Mouse (Mus musculus): Measurements from ENCODE around the gene Gpc6. TPM values are rescaled to one million over a fixed set of nuclear protein-coding genes. Genes with fewer than 3 reads are reported as not detected.

Gene Gpc6
- polyA plus RNA-seq, 1 experiment: 61.9 TPM

DNA sequence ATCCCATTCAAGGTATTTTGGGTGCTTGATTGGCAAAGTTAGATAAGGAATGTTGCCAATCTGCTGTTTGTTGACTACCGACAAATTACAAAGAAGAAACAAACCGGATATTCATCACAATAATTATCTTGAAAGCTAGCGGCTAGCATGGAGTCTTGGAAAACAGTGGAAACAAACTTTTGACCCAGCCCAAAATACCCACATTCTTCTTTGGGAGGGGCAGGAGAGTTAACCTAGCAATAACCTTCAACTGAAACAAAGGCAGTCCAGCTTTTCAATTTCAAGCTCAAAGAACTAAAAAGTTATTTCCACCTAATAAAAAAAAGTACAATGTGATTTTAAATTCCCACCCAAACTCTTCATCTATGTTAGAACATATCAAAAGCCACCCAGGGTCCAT, 927.2 kb downstream of the Gpc6 start:
- Histone ChIP-seq H3K27ac (ENCODE audit: insufficient read depth, low read length) (no peak overlapping the region), H3K4me1 (ENCODE audit: control insufficient read depth, insufficient read depth, low read length) (no peaks in the 10 kb centered on the region), H3K4me3 (ENCODE audit: insufficient read depth, low read length) (no peak overlapping the region)
- TF ChIP-seq POLR2A (IDR thresholded peaks at IDR 0.05; ENCODE audit: low read depth, low read length) (no peak), CTCF (IDR thresholded peaks at IDR 0.05; ENCODE audit: borderline replicate concordance, insufficient read depth, low read length) (no peak)

DNA sequence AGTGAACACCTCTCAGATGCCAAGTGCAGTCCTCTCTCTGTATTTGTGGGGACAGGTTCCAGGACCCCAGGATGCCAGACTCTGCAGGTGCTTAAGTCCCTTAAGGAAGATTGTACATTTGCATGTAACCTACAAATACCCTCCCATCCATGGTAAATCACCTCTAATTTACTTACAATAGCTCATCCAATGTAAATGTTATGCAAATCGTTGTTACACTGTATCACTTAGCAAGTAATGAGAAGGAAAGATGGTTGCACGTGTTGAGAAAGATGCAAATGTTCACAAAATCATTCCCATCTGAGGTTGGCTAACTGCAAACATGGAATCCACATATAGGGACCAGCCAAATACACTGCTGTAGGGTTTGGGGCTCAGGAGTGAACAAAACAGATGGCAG, 927.7 kb downstream of the Gpc6 start:
- TF ChIP-seq POLR2A (IDR thresholded peaks at IDR 0.05; ENCODE audit: low read depth, low read length) (no peak), CTCF (IDR thresholded peaks at IDR 0.05; ENCODE audit: borderline replicate concordance, insufficient read depth, low read length) (no peak)
- no peak overlapping the region for H3K27ac ChIP-seq (ENCODE audit: insufficient read depth, low read length)
- no peak overlapping the region for H3K4me3 ChIP-seq (ENCODE audit: insufficient read depth, low read length)
- no peaks in the 10 kb centered on the region for H3K4me1 ChIP-seq (ENCODE audit: control insufficient read depth, insufficient read depth, low read length)

DNA sequence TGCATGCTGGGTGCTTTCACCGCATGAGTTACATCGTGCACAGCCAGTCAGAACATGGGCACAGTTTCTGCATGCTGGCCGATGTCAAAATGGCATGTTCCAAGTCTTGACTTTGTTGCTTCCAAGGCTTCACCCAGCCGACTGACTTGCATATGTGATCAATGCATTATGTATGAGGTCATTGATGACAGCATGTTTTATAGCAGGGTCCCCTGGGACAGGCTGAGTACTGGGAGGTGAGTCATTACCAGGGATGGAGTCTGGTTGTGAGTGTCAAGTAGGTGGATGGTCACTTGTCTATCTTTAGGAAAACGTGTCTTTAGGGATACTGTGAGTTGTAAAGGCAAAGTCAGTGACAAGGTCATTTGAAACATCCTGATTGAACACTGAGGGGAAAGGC, 929.4 kb downstream of the Gpc6 start:
- H3K27ac ChIP-seq (ENCODE audit: insufficient read depth, low read length): no peak overlapping the region
- TF ChIP-seq CTCF (IDR thresholded peaks at IDR 0.05; ENCODE audit: borderline replicate concordance, insufficient read depth, low read length) (no peak), POLR2A (IDR thresholded peaks at IDR 0.05; ENCODE audit: low read depth, low read length) (no peak)

DNA sequence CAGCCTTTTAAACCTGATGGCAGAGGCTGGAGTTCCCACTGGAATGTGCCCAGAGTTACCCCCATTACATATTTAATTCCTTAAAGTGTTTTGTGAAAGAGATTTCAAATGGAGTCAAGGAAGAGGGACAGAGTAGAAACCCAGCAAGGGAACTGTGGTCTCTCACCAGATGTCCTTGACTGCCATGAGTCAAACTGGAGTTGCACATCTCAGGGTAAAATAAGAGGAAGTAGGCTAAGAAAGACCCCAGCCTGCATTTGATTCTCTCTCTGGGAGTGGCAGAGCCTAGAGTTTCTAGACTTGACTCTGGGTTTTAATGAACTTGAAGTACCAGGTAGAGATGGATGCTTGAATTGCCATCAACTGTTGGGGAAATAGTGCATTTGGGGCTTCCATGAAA, 946.2 kb downstream of the Gpc6 start:
- no peak overlapping the region for H3K27ac ChIP-seq (ENCODE audit: insufficient read depth, low read length)
- H3K4me3 ChIP-seq (ENCODE audit: insufficient read depth, low read length): no peak overlapping the region
- TF ChIP-seq POLR2A (IDR thresholded peaks at IDR 0.05; ENCODE audit: low read depth, low read length) (no peak), CTCF (IDR thresholded peaks at IDR 0.05; ENCODE audit: borderline replicate concordance, insufficient read depth, low read length) (no peak)
- H3K4me1 ChIP-seq (ENCODE audit: control insufficient read depth, insufficient read depth, low read length): no peaks in the 10 kb centered on the region

More for the DNA sequence above, 929.4 kb downstream of the Gpc6 start:
- Histone ChIP-seq H3K4me3 (ENCODE audit: insufficient read depth, low read length) (no peak overlapping the region), H3K4me1 (ENCODE audit: control insufficient read depth, insufficient read depth, low read length) (no peaks in the 10 kb centered on the region)

DNA sequence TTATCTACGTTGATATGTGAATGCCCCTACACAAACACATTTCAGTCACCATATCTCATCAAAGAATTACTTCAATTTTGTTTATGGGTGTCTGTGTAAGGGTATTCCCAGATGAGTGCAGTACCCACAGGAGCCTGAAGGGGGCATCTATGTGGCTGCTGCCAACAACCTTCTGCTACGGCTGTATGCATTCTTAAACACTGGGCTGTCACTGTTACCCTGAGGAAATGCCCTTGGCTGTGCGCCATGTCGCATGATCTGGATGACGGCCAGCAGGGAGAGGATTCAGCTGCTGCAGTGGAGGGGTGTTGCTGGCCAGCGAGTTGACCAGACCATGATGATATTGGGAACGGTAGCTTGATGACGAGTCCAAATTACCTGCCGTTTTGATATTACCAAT, 954.2 kb downstream of the Gpc6 start:
- no peak overlapping the region for H3K4me3 ChIP-seq (ENCODE audit: insufficient read depth, low read length)
- H3K27ac ChIP-seq (ENCODE audit: insufficient read depth, low read length): no peak overlapping the region
- TF ChIP-seq CTCF (IDR thresholded peaks at IDR 0.05; ENCODE audit: borderline replicate concordance, insufficient read depth, low read length) (no peak), POLR2A (IDR thresholded peaks at IDR 0.05; ENCODE audit: low read depth, low read length) (no peak)
- no peaks in the 10 kb centered on the region for H3K4me1 ChIP-seq (ENCODE audit: control insufficient read depth, insufficient read depth, low read length)

DNA sequence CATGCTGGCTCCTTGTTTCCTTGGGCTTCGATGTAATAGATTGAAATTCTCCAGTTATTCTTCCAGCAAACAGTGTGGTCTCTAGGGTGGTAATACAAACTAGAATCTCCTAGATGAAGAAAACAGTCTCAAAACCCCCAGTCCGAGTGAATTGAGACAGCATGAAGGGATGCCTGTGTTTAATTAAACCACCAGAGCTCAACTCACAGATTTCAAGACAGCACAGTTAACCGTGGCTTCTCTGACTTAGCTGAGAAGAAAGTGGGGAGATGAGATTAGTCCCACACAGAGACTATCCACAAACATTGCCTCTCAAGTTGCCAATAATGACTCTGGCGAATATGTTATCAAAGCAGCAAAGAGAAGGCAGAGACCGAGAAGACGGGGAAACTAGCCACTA, 956.0 kb downstream of the Gpc6 start:
- no peak overlapping the region for H3K4me3 ChIP-seq (ENCODE audit: insufficient read depth, low read length)
- TF ChIP-seq POLR2A (IDR thresholded peaks at IDR 0.05; ENCODE audit: low read depth, low read length): no peak
- TF ChIP-seq CTCF (IDR thresholded peaks at IDR 0.05; ENCODE audit: borderline replicate concordance, insufficient read depth, low read length): no peak
- H3K4me1 ChIP-seq (ENCODE audit: control insufficient read depth, insufficient read depth, low read length): no peaks in the 10 kb centered on the region
- no peak overlapping the region for H3K27ac ChIP-seq (ENCODE audit: insufficient read depth, low read length)

DNA sequence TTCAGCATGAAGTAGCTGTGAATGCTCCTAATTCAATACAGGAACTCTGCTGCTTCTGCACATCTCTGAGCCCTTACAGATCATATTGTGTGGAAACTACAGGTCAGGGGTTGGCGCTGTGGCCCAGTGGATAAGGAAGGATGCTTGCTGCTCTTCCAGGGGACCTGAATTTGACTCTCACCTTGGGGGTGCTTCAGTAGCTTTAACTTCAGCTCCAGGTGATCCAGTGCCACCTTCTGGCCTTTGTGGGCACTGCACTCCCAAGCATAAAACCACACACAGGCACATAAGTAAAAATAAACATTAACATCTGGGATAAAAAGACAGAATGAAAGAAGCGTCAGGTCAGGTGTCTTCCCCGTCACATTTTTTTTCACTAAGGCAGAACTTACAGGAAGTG, 957.1 kb downstream of the Gpc6 start:
- Histone ChIP-seq H3K4me3 (ENCODE audit: insufficient read depth, low read length) (no peak overlapping the region), H3K27ac (ENCODE audit: insufficient read depth, low read length) (no peak overlapping the region), H3K4me1 (ENCODE audit: control insufficient read depth, insufficient read depth, low read length) (no peaks in the 10 kb centered on the region)
- TF ChIP-seq POLR2A (IDR thresholded peaks at IDR 0.05; ENCODE audit: low read depth, low read length): no peak
- peak; percentile 76; the same call in 1 of the 2 replicates for TF ChIP-seq CTCF (IDR thresholded peaks at IDR 0.05; ENCODE audit: borderline replicate concordance, insufficient read depth, low read length)

DNA sequence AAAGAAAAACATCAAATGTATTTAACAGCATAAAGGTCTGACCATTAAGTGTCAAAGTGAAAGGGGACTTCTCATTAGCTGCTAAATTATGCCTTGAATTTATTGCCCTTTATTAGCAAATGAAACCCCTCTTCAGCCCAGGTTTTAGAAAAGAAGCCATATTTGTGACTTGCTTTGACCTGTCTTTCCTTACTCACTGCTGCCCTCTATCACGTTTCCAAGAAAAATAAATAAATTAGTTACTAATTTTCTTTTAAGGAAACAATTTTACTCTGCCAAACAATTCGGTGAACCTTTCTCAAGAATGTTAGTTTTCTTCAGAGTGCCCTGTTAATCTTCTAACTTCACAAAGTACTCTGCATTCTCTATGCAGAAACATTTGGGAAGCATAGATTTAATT, 964.5 kb downstream of the Gpc6 start:
- TF ChIP-seq CTCF (IDR thresholded peaks at IDR 0.05; ENCODE audit: borderline replicate concordance, insufficient read depth, low read length) (no peak), POLR2A (IDR thresholded peaks at IDR 0.05; ENCODE audit: low read depth, low read length) (no peak)
- Histone ChIP-seq H3K4me3 (ENCODE audit: insufficient read depth, low read length) (no peak overlapping the region), H3K27ac (ENCODE audit: insufficient read depth, low read length) (no peak overlapping the region), H3K4me1 (ENCODE audit: control insufficient read depth, insufficient read depth, low read length) (peaks cover 4% of the 10 kb centered on the region; the same call in 1 of the 2 replicates)

DNA sequence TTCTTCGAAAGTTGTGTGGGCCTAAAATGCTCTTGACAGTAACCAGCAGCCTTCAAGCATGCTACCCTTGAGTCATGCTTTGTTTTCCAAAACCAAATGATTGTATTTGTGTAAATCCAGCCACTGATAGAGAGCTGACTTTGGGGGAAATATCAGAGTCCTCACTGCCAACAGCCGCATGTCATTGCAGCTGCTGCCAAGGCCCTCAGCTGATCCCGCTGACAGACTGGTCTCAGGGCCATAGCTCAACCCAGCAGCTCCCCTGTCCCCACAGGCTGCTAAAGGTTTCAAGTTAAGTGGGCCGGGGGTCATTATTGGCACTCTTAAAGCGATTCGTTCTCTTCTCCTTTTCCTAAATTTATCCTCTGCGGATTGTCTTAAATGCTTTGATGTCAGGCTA, 966.3 kb downstream of the Gpc6 start:
- peaks cover 4% of the 10 kb centered on the region; the same call in 1 of the 2 replicates for H3K4me1 ChIP-seq (ENCODE audit: control insufficient read depth, insufficient read depth, low read length)
- TF ChIP-seq CTCF (IDR thresholded peaks at IDR 0.05; ENCODE audit: borderline replicate concordance, insufficient read depth, low read length): no peak
- TF ChIP-seq POLR2A (IDR thresholded peaks at IDR 0.05; ENCODE audit: low read depth, low read length): no peak
- no peak overlapping the region for H3K27ac ChIP-seq (ENCODE audit: insufficient read depth, low read length)
- H3K4me3 ChIP-seq (ENCODE audit: insufficient read depth, low read length): no peak overlapping the region

DNA sequence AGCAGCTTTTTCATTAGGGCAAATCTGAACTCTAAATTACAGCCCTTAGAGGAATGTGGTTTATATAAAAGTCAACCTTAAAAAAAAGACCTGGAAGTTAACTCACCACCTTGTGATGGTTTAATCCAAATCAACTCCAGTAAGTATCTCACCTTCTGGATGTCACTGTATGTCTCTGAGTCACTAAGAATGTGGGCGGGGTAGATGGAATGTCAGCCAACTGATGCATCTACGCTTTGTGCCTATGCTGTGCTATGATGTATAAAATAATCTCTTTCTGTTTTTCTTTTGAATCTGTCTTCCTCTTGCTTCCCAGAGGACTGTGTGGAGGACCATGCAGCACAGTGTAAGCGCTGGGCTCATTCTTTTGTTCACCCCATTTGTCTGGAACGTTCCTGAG, 966.9 kb downstream of the Gpc6 start:
- H3K27ac ChIP-seq (ENCODE audit: insufficient read depth, low read length): no peak overlapping the region
- H3K4me1 ChIP-seq (ENCODE audit: control insufficient read depth, insufficient read depth, low read length): peaks cover 4% of the 10 kb centered on the region; the same call in 1 of the 2 replicates
- no peak overlapping the region for H3K4me3 ChIP-seq (ENCODE audit: insufficient read depth, low read length)
- TF ChIP-seq CTCF (IDR thresholded peaks at IDR 0.05; ENCODE audit: borderline replicate concordance, insufficient read depth, low read length) (no peak), POLR2A (IDR thresholded peaks at IDR 0.05; ENCODE audit: low read depth, low read length) (no peak)
